Mouse (Mus musculus): ENCODE measurements around the gene Rassf1. TPM values are rescaled to one million over a fixed set of nuclear protein-coding genes. Genes with fewer than 3 reads are reported as not detected.
A peak's percentile ranks its signal among the peaks of the same experiment; 100 is the strongest.

Gene Rassf1
- total and polyA plus RNA-seq, 3 experiments, result 11.6 to 17.7 (median 15.3) TPM

DNA sequence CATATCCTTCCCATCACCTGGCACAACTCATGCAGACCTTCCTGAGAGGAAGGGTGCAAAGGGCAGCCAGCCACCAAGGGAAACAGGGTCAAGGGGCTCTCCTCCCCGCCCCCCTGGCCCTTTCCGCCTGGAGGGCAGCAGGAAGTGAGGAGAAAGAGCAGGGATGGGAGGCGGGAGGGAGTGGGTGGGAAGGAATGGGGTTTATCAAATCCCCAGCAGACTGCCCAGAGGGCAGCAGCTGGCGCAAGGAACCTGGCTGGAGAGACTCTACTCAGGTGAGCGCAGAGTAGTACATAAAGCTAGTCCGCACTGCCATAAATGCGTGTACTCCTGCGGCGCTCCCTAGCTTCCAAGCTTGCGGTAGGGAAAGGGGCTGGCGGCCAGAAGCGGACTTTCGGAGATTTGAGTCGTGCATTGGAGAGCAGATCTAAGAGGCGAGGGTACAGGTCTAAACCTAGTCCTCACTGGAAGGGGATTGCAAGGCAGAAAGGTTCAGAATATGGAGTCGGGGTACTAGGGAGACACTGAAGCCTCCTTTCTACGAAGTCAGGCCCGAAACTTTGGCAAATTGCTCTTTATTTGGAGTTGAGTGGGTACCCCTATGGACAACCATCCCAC, 16.5 kb downstream of the Rassf1 start, which contains the start of gene Hyal2:
Hyal2 (plus strand) TSS at position 244 of the 618 bp plus-strand sequence.
- H3K9me3 ChIP-seq (replicated peaks; ENCODE audit: low read length), result no peaks in the 10 kb centered on the region
- peaks cover 34 to 54% of the 10 kb centered on the region in 2 experiments for H3K36me3 ChIP-seq (replicated peaks in 1 of 2; ENCODE audit: control insufficient read depth in 1 of 2, insufficient read depth in 1 of 2, low read length in 1 of 2)
- H3K27me3 ChIP-seq (replicated peaks), result no peaks in the 10 kb centered on the region
- in situ Hi-C loops (cut with MboI; ENCODE audit: low pct_ligation_motif_present, low pct_unique_long_range_greater_than_20kb, low sequenced_read_pairs), result no loop called here
- H3K4me2 ChIP-seq (ENCODE audit: insufficient read depth, low read depth, poor library complexity, severe bottlenecking), result peak within 1 kb of the TSS; percentile 65; the same call in 1 of the 2 replicates
- dilution Hi-C loops (cut with MboI; ENCODE audit: extremely low pct_ligation_motif_present, extremely low pct_unique_long_range_greater_than_20kb, low sequenced_read_pairs), result no loop called here
- peaks cover 23 to 54% of the 10 kb centered on the region in 2 experiments for H3K4me1 ChIP-seq (ENCODE audit: control insufficient read depth in 1 of 2, insufficient read depth in 2 of 2)
- no peak for DNase-seq (ENCODE audit: extremely low read depth)
- peak within 1 kb of the TSS; percentile 80 to 83 (median 80) for H3K4me3 ChIP-seq (replicated peaks in 1 of 3; ENCODE audit: low read depth in 2 of 3, low read length in 2 of 3, poor library complexity in 1 of 3)
- peak within 1 kb of the TSS; percentile 79 for H3K9ac ChIP-seq (ENCODE audit: insufficient read depth, low read depth)
- H3K79me2 ChIP-seq (replicated peaks; ENCODE audit: control insufficient read depth, extremely low read depth, insufficient read depth, poor library complexity, severe bottlenecking), result peaks cover 9% of the 10 kb centered on the region
- no peak for TF ChIP-seq BHLHE40 (IDR thresholded peaks at IDR 0.05; ENCODE audit: low read depth, low read length)
- TF ChIP-seq NRF1 (IDR thresholded peaks at IDR 0.05; ENCODE audit: low read depth, low read length), result no peak
- no peak for TF ChIP-seq ZC3H11A (IDR thresholded peaks at IDR 0.05; ENCODE audit: low read depth, low read length)
- no peak for TF ChIP-seq IRF4 (IDR thresholded peaks at IDR 0.05; ENCODE audit: low read depth, low read length)
- no peak for TF ChIP-seq KAT2A (IDR thresholded peaks at IDR 0.05; ENCODE audit: insufficient replicate concordance, low read length)
- TF ChIP-seq MXI1 (IDR thresholded peaks at IDR 0.05; ENCODE audit: low read depth, low read length), result no peak
- TF ChIP-seq MAZ (IDR thresholded peaks at IDR 0.05; ENCODE audit: low read depth, low read length), result no peak
- no peak for TF ChIP-seq ZMIZ1 (IDR thresholded peaks at IDR 0.05; ENCODE audit: low read depth, low read length)
- no peak for TF ChIP-seq TCF12 (IDR thresholded peaks at IDR 0.05; ENCODE audit: low read depth, low read length)
- no peak for TF ChIP-seq MEF2A (IDR thresholded peaks at IDR 0.05; ENCODE audit: borderline replicate concordance, low read depth, low read length)
- TF ChIP-seq MYC (IDR thresholded peaks at IDR 0.05; ENCODE audit: low read depth, low read length), result no peak
- TF ChIP-seq MAFK (IDR thresholded peaks at IDR 0.05; ENCODE audit: insufficient replicate concordance, low read length), result no peak
- TF ChIP-seq JUN (IDR thresholded peaks at IDR 0.05; ENCODE audit: insufficient read depth, low read depth, low read length), result no peak
- TF ChIP-seq NELFE (IDR thresholded peaks at IDR 0.05; ENCODE audit: low read depth, low read length), result no peak
- no peak for TF ChIP-seq POLR2A (IDR thresholded peaks at IDR 0.05; ENCODE audit: low read depth, low read length)
- no peak within 1 kb of the TSS for H3K27ac ChIP-seq (ENCODE audit: insufficient read depth, low read depth)

DNA sequence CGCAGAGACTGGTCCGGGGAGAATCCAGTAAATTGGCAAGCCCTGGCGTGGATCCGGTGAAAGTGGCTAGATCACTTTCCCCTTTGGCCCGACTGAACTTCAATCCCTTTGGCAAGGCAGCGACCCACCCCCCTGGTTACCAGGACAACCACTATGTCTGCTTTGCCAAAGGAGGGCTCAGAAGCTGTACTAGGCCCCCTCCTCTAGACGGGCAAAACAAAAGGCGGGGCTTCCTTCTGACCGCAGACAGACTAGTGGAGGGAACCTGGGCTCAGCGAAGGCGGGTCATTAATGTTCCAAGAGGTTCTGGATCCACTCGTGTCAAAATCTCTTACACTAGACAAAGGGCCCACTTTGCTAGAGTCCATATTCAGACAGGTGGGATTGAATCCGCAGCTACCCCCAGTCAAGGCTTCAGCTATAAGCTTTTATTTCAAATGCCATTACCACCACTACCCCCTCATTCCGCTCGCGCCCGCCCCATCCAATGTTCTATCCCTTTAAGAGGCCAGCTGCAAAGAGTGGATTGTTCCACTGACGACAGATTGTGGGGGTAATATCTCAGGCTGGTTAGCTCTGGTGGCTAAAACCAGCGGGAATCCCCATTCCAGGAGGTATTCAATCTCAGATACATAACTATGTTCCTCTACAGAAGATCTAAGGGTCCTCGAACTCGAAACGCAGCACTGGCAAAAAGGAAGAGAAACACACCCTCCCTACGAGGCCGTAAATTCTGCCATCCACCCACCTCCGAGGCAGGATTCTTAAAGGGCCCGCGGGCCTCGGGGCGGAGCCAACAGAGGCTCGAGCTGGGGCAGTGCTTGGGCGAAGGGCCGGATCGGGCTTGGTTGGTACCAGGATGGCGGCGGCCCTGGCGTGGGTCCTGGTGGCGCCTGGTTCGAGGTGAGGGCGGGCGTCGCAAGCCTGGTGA, 17.2 kb downstream of the Rassf1 start:
- Histone ChIP-seq H3K4me1 (ENCODE audit: control insufficient read depth in 1 of 2, insufficient read depth in 2 of 2) (peaks cover 23 to 54% of the 10 kb centered on the region in 2 experiments), H3K9me3 (replicated peaks; ENCODE audit: low read length) (no peaks in the 10 kb centered on the region), H3K27me3 (replicated peaks) (no peaks in the 10 kb centered on the region), H3K27ac (ENCODE audit: insufficient read depth, low read depth) (no peak overlapping the region), H3K36me3 (replicated peaks in 1 of 2; ENCODE audit: control insufficient read depth in 1 of 2, insufficient read depth in 1 of 2, low read length in 1 of 2) (peaks cover 39 to 61% of the 10 kb centered on the region in 2 experiments), H3K4me3 (replicated peaks in 1 of 3; ENCODE audit: low read depth in 2 of 3, low read length in 2 of 3, poor library complexity in 1 of 3) (peak overlapping the region; percentile 80 to 83 (median 80)), H3K79me2 (replicated peaks; ENCODE audit: control insufficient read depth, extremely low read depth, insufficient read depth, poor library complexity, severe bottlenecking) (peaks cover 5% of the 10 kb centered on the region), H3K9ac (ENCODE audit: insufficient read depth, low read depth) (peak overlapping the region; percentile 79), H3K4me2 (ENCODE audit: insufficient read depth, low read depth, poor library complexity, severe bottlenecking) (peak overlapping the region; percentile 86)
- in situ Hi-C loops (cut with MboI; ENCODE audit: low pct_ligation_motif_present, low pct_unique_long_range_greater_than_20kb, low sequenced_read_pairs), result no loop called here
- peak; percentile 84 for DNase-seq (ENCODE audit: extremely low read depth)
- dilution Hi-C loops (cut with MboI; ENCODE audit: extremely low pct_ligation_motif_present, extremely low pct_unique_long_range_greater_than_20kb, low sequenced_read_pairs), result no loop called here
- TF ChIP-seq NELFE (IDR thresholded peaks at IDR 0.05; ENCODE audit: low read depth, low read length), result peak; percentile 50; the same call in 1 of the 2 replicates
- TF ChIP-seq PAX5 (IDR thresholded peaks at IDR 0.05; ENCODE audit: low read length), result no peak
- no peak for TF ChIP-seq UBTF (IDR thresholded peaks at IDR 0.05; ENCODE audit: low read depth, low read length)
- TF ChIP-seq CHD1 (IDR thresholded peaks at IDR 0.05; ENCODE audit: low read depth, low read length), result peak; percentile 99
- TF ChIP-seq TCF12 (IDR thresholded peaks at IDR 0.05; ENCODE audit: low read depth, low read length), result peak; percentile 41; the same call in 1 of the 2 replicates
- TF ChIP-seq CTCF (conservative IDR thresholded peaks at IDR 0.05 in 1 of 2, IDR thresholded peaks at IDR 0.05 in 1 of 2; ENCODE audit: low read depth in 2 of 2, low read length in 2 of 2), result no peak
- no peak for TF ChIP-seq MEF2A (IDR thresholded peaks at IDR 0.05; ENCODE audit: borderline replicate concordance, low read depth, low read length)
- TF ChIP-seq ZMIZ1 (IDR thresholded peaks at IDR 0.05; ENCODE audit: low read depth, low read length), result no peak
- TF ChIP-seq MYC (IDR thresholded peaks at IDR 0.05; ENCODE audit: low read depth, low read length), result no peak
- TF ChIP-seq BHLHE40 (IDR thresholded peaks at IDR 0.05; ENCODE audit: low read depth, low read length), result no peak
- peak; percentile 73 for TF ChIP-seq POLR2A (IDR thresholded peaks at IDR 0.05; ENCODE audit: low read depth, low read length)
- TF ChIP-seq POLR2AphosphoS2 (IDR thresholded peaks at IDR 0.05; ENCODE audit: low read depth, low read length), result no peak
- TF ChIP-seq KAT2A (IDR thresholded peaks at IDR 0.05; ENCODE audit: insufficient replicate concordance, low read length), result no peak
- no peak for TF ChIP-seq MAFK (IDR thresholded peaks at IDR 0.05; ENCODE audit: insufficient replicate concordance, low read length)
- TF ChIP-seq SIN3A (IDR thresholded peaks at IDR 0.05; ENCODE audit: low read length), result peak; percentile 99
- 0 out of 2 replicates have a peak, but pooled peaks have one; percentile 5 for TF ChIP-seq MAX (IDR thresholded peaks at IDR 0.05; ENCODE audit: low read length)
- peak; percentile 74 for TF ChIP-seq HCFC1 (IDR thresholded peaks at IDR 0.05; ENCODE audit: low read depth, low read length)
- TF ChIP-seq ETS1 (conservative IDR thresholded peaks at IDR 0.05; ENCODE audit: low read depth, low read length), result no peak
- no peak for TF ChIP-seq ZKSCAN1 (IDR thresholded peaks at IDR 0.05; ENCODE audit: borderline replicate concordance, low read depth, low read length)
- no peak for TF ChIP-seq MXI1 (IDR thresholded peaks at IDR 0.05; ENCODE audit: low read depth, low read length)
- peak; percentile 42; the same call in 1 of the 2 replicates for TF ChIP-seq TBP (conservative IDR thresholded peaks at IDR 0.05; ENCODE audit: low read depth, low read length)
